Mouse (Mus musculus) gastrocnemius, postnatal 36 days (tissue): ENCODE results near the gene Prpf6. TPM values are rescaled to one million over a fixed set of nuclear protein-coding genes. Genes with fewer than 3 reads are reported as not detected.

Source experiments
- microRNA-seq, 2 experiments: library from miRNA; unstranded; fragments of <30 nt; microRNA quantifications; one replicate each; pipeline ENCODE4 v1.2.0; 2021
- total RNA-seq, 2 experiments: library from RNA; stranded (reverse); gene quantifications; 2 replicates each; pipeline ENCODE4 v1.2.3; 2021

Gene Prpf6
- total RNA-seq, 2 experiments from 2014 or later = 23.0 to 29.8 TPM

Small RNAs within 50 kb of the gene (microRNA-seq; reads per million reads assigned to microRNA genes)
- gene Mir7006 = 0 reads per million in 2 experiments

Other genes starting within 250 kb of the Prpf6 start
- 10 to 100 TPM; 11.3 to 11.5 TPM for gene Zgpat, start 226.9 kb upstream of the Prpf6 start, total RNA-seq
- 10 to 100 TPM; 21.5 to 26.1 TPM for gene Arfrp1, start 226.5 kb upstream of the Prpf6 start, total RNA-seq
- 1 to 10 TPM; 4.7 to 5.2 TPM for gene Lime1, start 211.8 kb upstream of the Prpf6 start, total RNA-seq
- 1 to 10 TPM; 3.9 to 4.0 TPM for gene Zbtb46, start 132.4 kb upstream of the Prpf6 start, total RNA-seq
- gene Abhd16b, start 98.7 kb upstream of the Prpf6 start, total RNA-seq = not detected
- 10 to 100 TPM; 41.1 to 48.7 TPM for gene Tpd52l2, start 94.7 kb upstream of the Prpf6 start, total RNA-seq
- gene Dnajc5, start 71.4 kb upstream of the Prpf6 start, total RNA-seq = 10 to 100 TPM; 43.3 to 43.9 TPM
- 10 to 100 TPM; 24.8 to 27.3 TPM for gene Uckl1, start 7.0 kb upstream of the Prpf6 start, total RNA-seq
- gene Zfp512b, start 935 bp downstream of the Prpf6 start, total RNA-seq = 10 to 100 TPM; 15.3 to 19.7 TPM
- gene Samd10, start 7.3 kb downstream of the Prpf6 start, total RNA-seq = 1 to 10 TPM in 1 of 2 experiments, under 1 TPM in 1; 0.69 to 1.0 TPM
- gene Gm29797, start 65.2 kb downstream of the Prpf6 start, total RNA-seq = not detected
- gene Sox18, start 79.8 kb downstream of the Prpf6 start, total RNA-seq = 10 to 100 TPM in 1 of 2 experiments, 1 to 10 TPM in 1; 7.6 to 14.2 TPM
- 1 to 10 TPM; 6.0 to 7.8 TPM for gene Tcea2, start 88.4 kb downstream of the Prpf6 start, total RNA-seq
- gene Rgs19, start 102.1 kb downstream of the Prpf6 start, total RNA-seq = 1 to 10 TPM; 2.3 to 2.7 TPM
- gene Lkaaear1, start 106.6 kb downstream of the Prpf6 start, total RNA-seq = not detected
- gene Oprl1, start 123.1 kb downstream of the Prpf6 start, total RNA-seq = not detected
- gene Myt1, start 171.5 kb downstream of the Prpf6 start, total RNA-seq = not detected
- gene Pcmtd2, start 246.0 kb downstream of the Prpf6 start, total RNA-seq = 10 to 100 TPM; 36.0 to 39.6 TPM